Mouse (Mus musculus): ENCODE measurements around the gene Col18a1.
A peak's percentile ranks its signal among the peaks of the same experiment; 100 is the strongest.

DNA sequence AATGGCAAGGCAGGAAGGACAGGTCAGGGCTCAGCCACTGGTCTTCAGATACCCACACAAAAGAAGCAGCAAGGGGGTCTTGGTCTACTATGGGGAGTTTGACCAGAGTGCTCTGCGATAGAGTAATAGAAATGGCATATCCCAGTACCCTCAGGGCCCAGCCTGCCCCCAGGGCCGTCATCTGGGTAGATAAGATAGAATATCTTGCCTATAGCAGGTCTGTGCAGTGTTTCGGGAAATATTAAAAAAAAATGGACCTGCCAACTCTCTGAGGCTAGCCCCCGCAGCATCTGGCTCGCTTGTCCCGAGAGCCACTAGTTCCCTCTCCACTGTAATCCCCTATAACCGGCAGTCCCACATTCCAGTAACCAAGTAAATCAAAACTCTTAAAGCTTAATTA lies 97.9 kb downstream of the Col18a1 start:
- no peak for TF ChIP-seq CTCF (IDR thresholded peaks at IDR 0.05; ENCODE audit: low read depth)
- 0 out of 2 replicates have a peak, but pooled peaks have one; percentile 45 for TF ChIP-seq EP300 (IDR thresholded peaks at IDR 0.05; ENCODE audit: low read depth)

Data from liver, postnatal 0 days (tissue).